Mouse (Mus musculus) spleen, adult 2 months (tissue): Measurements from ENCODE around the gene Tmem150c. TPM values are rescaled to one million over a fixed set of nuclear protein-coding genes. Genes with fewer than 3 reads are reported as not detected.

ENCODE experiments used
- DNase-seq, 2 experiments: peaks; one replicate each; pipeline versions ENCODE4 v3.0.0 to v3.0.0-alpha.2; 2012 to 2021; ENCODE audit warnings: low spot score in 2 of 2, low read depth in 1 of 2
- H3K27ac ChIP-seq: fragments of 200-500 bp; 2 replicates; pipeline ENCODE4 v1.5.1; 2012; ENCODE audit warnings: low read length, inconsistent platforms; ENCODE audit not compliant: insufficient read depth
- H3K27me3 ChIP-seq: fragments of 200-500 bp; 2 replicates; pipeline ENCODE4 v1.6.1; 2012; ENCODE audit warnings: mild to moderate bottlenecking, moderate library complexity, low read length, inconsistent platforms; ENCODE audit not compliant: control insufficient read depth, insufficient read depth
- H3K36me3 ChIP-seq: fragments of 200-500 bp; 2 replicates; pipeline ENCODE4 v1.6.1; 2012; ENCODE audit warnings: mild to moderate bottlenecking, low read length, inconsistent platforms; ENCODE audit not compliant: control insufficient read depth, insufficient read depth
- H3K4me1 ChIP-seq: fragments of 200-500 bp; 2 replicates; pipeline ENCODE4 v1.6.1; 2011; ENCODE audit warnings: inconsistent platforms; ENCODE audit not compliant: control insufficient read depth, insufficient read depth, insufficient read length
- H3K4me3 ChIP-seq: fragments of 200-500 bp; 2 replicates; pipeline ENCODE4 v1.5.1; 2011; ENCODE audit warnings: mild to moderate bottlenecking, inconsistent platforms; ENCODE audit not compliant: insufficient read depth, insufficient read length; ENCODE audit errors: extremely low read depth
- CTCF ChIP-seq: fragments of 200-500 bp; IDR thresholded peaks from 2 replicates; pipeline ENCODE4 v1.5.1; 2011; ENCODE audit warnings: mild to moderate bottlenecking, inconsistent platforms; ENCODE audit not compliant: insufficient read depth, insufficient read length, insufficient replicate concordance; ENCODE audit errors: extremely low read depth
- POLR2A ChIP-seq: fragments of 200-500 bp; IDR thresholded peaks from 2 replicates; pipeline ENCODE4 v1.6.1; 2011; ENCODE audit warnings: low read depth, low read length, inconsistent platforms
- WGBS: fragments of 180-500 bp; shearing (Covaris S2); methylation state at CpG from one replicate; pipeline ENCODE4 v1.1.7; 2018; 5-methylcytosine and 5-hydroxymethylcytosine counted together
- polyA plus RNA-seq: library from polyadenylated mRNA; depleted of rRNA; stranded (reverse); fragments of >200 nt; gene quantifications from 2 replicates; pipeline ENCODE4 v1.2.3, GENCODE M21; 2012

Gene Tmem150c
- polyA plus RNA-seq, 1 experiment = 0.69 TPM

- H3K36me3 ChIP-seq = no peaks in the 10 kb centered on the region
- DNase-seq = no peak
- no peaks in the 10 kb centered on the region for H3K27me3 ChIP-seq
- 83% methylated on average over 3 of the region's 3 CpGs for WGBS
- no peak overlapping the region for H3K4me3 ChIP-seq
- TF ChIP-seq CTCF = no peak
- TF ChIP-seq POLR2A = no peak
- H3K27ac ChIP-seq = no peak overlapping the region
- no peaks in the 10 kb centered on the region for H3K4me1 ChIP-seq
Measured at GRCm38 (mm10) chr5:100046096-100046495, 113.5 kb downstream of the Tmem150c start.

- H3K4me3 ChIP-seq = no peak overlapping the region
- H3K27me3 ChIP-seq = no peaks in the 10 kb centered on the region
- no peak overlapping the region for H3K27ac ChIP-seq
- no peaks in the 10 kb centered on the region for H3K36me3 ChIP-seq
- no peak for DNase-seq
- WGBS = 90% methylated on average over 5 of the region's 5 CpGs
- peaks cover 5% of the 10 kb centered on the region for H3K4me1 ChIP-seq
- no peak for TF ChIP-seq CTCF
- TF ChIP-seq POLR2A = no peak
Measured at GRCm38 (mm10) chr5:100044621-100045020, 115.0 kb downstream of the Tmem150c start.

DNA sequence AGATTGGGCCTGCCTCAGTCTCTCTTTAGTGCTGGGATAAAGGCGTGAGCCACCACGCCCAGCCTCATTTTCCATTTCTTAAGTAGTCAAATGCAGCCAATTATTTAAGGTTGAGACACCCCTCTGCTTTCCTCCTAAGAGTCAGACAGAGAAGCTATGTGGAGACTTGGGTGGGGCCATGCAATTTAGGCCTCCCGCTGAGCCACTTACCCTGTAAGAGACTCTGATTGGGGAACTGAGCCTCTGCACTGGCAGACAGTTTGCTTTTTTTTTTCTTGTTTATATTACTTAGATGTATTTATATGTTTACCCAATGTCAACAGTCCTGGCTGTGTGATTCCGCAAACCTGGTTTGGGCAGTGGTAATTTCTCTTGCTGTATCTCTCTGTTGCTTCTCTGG, 115.6 kb downstream of the Tmem150c start:
- H3K4me1 ChIP-seq = peaks cover 5% of the 10 kb centered on the region
- no peak overlapping the region for H3K4me3 ChIP-seq
- no peaks in the 10 kb centered on the region for H3K36me3 ChIP-seq
- WGBS = 91% methylated on average over 4 of the region's 4 CpGs
- H3K27ac ChIP-seq = no peak overlapping the region
- TF ChIP-seq POLR2A = no peak
- no peak for TF ChIP-seq CTCF
- no peaks in the 10 kb centered on the region for H3K27me3 ChIP-seq
- no peak for DNase-seq

GRCm38 (mm10) chr5:100043361-100043760, 116.2 kb downstream of the Tmem150c start:
- TF ChIP-seq CTCF = no peak
- no peak for TF ChIP-seq POLR2A
- DNase-seq = no peak
- Histone ChIP-seq H3K27me3 (no peaks in the 10 kb centered on the region), H3K4me3 (no peak overlapping the region), H3K27ac (no peak overlapping the region), H3K36me3 (no peaks in the 10 kb centered on the region), H3K4me1 (peaks cover 5% of the 10 kb centered on the region)
- 89% methylated on average over 5 of the region's 5 CpGs for WGBS

- Histone ChIP-seq H3K27me3 (no peaks in the 10 kb centered on the region), H3K27ac (no peak overlapping the region), H3K4me3 (no peak overlapping the region), H3K36me3 (no peaks in the 10 kb centered on the region), H3K4me1 (peaks cover 7% of the 10 kb centered on the region)
- TF ChIP-seq CTCF (no peak), POLR2A (no peak)
- no peak for DNase-seq
- WGBS = 92% methylated on average over 8 of the region's 8 CpGs
Measured at GRCm38 (mm10) chr5:100042467-100042866, 117.1 kb downstream of the Tmem150c start.

DNA sequence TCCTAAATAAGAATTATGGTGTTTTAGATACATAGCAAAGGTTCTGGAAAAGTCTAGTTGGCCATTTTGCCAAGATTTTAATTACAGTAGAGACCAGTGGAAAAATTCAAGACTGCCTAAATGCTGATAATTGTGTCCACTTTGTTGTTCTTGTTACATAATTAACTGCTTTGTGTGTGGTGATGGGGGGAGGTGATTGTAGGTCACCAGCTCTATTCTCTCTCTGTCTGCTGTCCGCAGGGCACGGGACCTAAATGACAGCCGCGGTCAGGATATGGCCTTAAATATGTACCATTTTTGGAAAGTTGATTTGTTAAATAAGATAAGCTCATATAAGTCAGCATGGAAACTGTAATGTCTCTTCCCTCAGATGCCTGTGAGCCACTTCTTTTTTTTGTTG, 118.3 kb downstream of the Tmem150c start:
- TF ChIP-seq POLR2A = no peak
- TF ChIP-seq CTCF = no peak
- Histone ChIP-seq H3K27me3 (no peaks in the 10 kb centered on the region), H3K36me3 (peaks cover 3% of the 10 kb centered on the region), H3K4me1 (peaks cover 9% of the 10 kb centered on the region), H3K4me3 (no peak overlapping the region), H3K27ac (no peak overlapping the region)
- no peak for DNase-seq
- WGBS = 92% methylated on average over 4 of the region's 4 CpGs

- peaks cover 7% of the 10 kb centered on the region for H3K36me3 ChIP-seq
- no peak for TF ChIP-seq CTCF
- H3K4me1 ChIP-seq = peaks cover 11% of the 10 kb centered on the region
- H3K4me3 ChIP-seq = peak overlapping the region; percentile 93
- WGBS = 2% methylated on average over 19 of the region's 19 CpGs
- peak overlapping the region; percentile 92 for H3K27ac ChIP-seq
- peak in 1 of 2 experiments; percentile 23 for DNase-seq
- H3K27me3 ChIP-seq = no peaks in the 10 kb centered on the region
Measured at GRCm38 (mm10) chr5:100040281-100040784, 119.3 kb downstream of the Tmem150c start.
